Mouse (Mus musculus) adrenal gland, adult 2 months (tissue): ENCODE measurements at regions not wholly inside any gene's neighbourhood (a gene's known extent, or its start where the extent isn't known, plus 50 kb on each side); places are given as distances from the start of the nearest gene placed in this dataset.

Source experiments
- DNase-seq: peaks from one replicate; pipeline ENCODE4 v3.0.0; 2021

DNA sequence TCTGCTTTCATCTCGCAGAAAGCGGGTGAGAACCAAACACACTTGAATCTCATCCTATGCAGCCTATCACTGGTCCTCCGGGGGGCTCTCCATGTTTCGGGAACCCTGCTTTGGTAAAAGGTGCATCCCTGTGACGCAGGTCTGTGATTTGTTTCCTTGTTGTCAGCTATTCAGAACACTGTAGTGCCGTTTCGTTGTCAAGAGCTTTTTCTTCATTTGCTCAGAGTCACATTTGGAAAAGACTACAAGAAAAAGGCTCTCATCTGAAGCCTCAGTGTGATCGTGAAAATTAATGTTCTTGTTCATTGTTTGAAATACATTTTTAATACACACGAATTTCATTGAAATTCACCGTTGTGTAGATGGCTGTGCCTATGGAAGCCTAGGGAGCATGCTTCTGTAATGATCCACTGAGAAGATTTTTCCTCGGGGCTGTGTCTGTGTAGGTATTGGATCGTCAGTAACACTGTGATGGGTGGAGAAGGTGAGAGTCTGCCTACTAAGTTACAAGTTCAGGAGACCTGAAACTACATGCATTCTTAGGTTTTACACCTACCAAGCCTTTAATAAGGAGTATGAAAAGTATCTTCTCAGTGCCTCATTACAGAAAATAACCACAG is 112.0 kb upstream of the Paqr3 start:
- DNase-seq = no peak

GRCm38 (mm10) chr5:97222489-97223237 is 111.3 kb upstream of the Paqr3 start:
- DNase-seq = no peak

DNA sequence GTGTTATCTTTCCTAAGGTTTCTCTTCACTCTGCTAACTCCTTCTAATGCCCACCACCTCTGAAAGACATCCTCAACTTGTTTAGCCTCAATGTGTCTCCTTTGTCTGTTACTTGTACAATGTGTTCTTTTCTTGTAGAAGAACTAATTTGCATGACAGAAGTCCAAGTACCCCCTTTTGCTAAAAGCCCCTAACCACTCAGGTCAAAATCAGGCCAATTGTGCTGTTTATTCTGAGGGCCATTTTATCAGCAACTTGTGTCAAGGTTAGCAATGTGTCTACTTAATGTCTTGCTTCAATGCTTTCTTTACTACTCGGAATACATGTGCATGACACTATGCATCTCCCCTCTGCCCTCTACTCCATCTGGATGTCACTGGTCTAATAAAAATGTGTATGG is 107.3 kb upstream of the Paqr3 start:
- no peak for DNase-seq

DNA sequence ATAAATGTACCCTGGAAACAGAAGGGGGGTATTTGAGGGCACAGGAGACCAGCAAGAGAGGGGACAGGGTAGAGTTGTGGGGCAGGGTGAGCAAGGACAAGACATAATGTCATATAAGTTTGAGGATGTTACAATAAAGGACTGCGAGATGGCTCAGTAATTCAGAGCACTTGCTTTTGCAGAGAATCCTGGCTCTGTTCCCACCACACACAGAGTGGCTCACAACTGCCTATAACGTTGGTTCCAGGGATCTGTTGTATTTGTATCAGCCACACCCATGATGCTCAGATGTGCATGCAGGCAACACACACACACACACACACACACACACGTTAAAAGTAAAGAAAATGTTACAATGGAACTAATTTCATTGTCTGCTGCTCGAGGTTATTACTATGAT is 94.2 kb upstream of the Paqr3 start:
- no peak for DNase-seq

DNA sequence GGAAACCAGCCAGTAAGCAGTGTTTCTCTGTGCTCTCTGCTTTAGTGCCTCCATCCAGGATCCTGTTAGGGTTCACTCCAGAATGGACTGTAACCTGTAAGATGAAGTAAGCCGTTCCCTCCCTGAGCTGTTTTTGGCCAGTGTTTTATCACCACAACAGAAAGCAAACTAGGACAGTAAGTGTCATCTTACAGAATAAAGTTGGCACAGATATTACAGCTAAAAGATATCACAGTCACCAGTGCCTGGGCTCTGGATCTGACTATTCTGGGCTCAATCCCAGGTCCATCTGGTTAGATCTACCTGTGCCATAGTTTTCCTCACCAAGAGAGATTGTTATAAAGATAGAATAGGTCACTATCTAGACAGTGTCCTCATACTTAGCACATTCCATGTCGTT is 92.9 kb upstream of the Paqr3 start:
- DNase-seq = no peak

DNA sequence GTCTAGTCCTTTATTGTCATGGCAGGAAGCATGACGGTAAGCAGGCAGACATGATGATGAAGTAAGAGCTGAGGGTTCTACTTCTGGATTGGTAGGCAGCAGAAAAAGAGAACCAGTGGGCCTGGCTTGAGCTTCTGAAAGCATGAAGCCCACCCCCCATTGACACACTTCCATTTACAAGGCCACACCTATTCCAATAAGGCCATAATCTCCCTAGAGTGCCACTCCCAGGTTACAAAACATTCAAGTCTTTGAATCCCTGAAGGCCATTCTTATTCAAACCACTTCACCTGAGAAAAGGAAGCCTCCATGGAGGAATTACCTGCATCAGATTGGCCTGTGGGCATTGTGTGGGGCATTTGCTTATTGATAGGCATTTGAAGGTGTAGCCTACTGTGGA is 92.2 kb upstream of the Paqr3 start:
- no peak for DNase-seq

DNA sequence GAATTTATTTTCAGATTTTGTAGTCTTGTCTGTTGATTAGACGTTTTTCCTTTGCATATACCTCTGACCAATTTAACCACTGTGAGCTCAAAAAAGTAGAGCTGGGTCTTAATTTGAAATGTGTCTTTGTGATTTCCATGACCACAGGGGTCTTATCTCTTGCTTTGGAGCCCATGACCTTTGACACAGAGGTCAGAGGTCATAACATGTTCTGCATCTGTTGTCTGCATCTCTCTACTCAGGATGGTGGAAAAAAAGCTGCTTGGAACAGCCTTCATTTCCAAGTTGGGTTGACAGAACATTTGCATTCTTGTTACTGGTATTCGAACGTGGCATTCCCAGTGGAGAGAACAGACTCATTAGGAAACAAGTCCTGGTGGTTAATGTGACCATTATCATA is 91.2 kb upstream of the Paqr3 start:
- DNase-seq = no peak

DNA sequence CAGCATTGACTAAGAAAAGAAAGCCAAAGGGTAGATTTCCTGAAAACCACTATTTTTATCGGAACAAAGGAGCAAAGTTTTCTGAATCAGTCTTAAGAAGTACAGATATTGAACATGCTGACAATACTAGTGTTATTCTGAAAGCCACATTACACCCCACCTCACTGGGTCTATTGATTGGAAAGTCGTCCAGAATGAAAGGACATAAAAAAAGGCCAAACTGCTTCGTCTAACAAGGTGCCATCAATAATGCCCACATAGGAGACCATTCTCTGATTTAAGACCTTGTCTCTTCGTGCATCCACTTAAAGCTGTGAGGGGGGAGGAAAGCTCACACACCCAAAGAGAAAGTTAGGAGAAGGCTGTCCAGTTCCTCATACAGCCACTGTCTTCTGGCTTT is 89.3 kb upstream of the Paqr3 start:
- no peak for DNase-seq

DNA sequence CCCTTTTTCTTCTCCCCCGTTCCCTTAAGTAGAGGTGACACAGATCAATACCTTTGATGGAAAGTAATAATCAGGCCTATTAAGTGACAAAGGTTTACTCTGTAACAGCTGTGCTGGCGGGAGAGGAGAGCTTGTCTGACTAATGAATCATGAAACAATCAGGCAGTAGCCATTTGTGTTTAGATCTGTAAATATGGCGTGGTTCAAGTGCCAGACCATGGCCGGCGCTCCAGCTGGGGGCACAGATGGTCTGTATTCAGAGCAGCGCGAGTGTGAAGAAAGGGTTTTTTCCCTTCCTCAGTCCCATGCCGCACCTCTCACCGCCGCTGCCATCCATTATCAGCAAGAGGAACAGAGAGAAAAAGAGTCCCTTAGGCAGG is 83.9 kb upstream of the Paqr3 start:
- no peak for DNase-seq

DNA sequence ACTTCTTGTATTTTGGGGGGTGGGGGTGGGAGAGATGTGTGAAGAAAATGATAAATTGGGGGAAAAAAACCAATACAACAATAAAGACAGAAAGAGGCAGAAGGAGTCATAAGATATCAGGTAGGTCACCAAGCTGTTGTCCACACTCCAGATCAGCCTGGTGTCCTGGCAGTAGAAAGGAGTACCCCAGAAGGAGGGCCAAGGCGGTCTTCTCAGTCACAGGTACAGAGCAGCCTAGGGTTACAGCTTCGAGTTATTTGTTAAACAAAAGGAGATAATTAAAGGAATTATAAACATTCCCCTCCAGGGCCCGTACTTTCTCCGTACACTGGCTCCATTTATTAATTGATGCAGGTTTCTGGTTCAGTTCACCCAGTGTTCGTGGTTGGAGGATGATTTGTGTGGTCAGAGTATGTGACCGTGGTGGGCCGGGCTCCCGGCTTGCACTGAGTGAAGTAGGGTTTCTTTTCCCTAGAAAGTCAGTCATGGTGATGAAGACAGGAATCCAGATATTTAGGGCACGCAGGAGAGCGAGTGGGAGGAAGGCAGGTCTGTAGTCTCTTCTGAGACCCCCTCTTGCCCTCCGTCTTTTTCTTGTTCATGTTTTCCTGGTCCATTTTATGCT is 83.4 kb upstream of the Paqr3 start:
- no peak for DNase-seq

- DNase-seq = no peak
Measured at GRCm38 (mm10) chr5:97192656-97193055, 81.3 kb upstream of the Paqr3 start.

GRCm38 (mm10) chr5:97190695-97191094 is 79.3 kb upstream of the Paqr3 start:
- DNase-seq = no peak

DNA sequence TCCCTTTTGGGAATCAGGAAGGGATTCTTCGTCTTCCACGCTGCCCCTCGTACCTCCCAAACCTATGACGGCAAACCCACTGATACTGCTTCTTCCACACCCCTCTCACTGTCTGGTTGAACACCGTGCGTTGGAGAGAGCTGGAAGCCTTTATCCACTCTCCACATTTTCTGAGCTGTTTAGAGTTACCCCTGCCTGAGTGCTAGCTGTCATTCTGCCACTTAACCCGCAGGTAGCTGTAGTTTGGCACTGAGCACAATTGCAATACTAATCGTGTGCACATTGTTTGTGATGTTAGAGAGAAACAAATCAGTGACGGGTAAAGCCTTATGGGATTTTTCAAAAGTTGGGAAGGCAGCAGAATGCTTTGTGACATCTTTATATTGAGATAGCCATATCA is 73.1 kb upstream of the Paqr3 start:
- no peak for DNase-seq

GRCm38 (mm10) chr5:97181249-97181648 is 69.9 kb upstream of the Paqr3 start:
- no peak for DNase-seq

GRCm38 (mm10) chr5:97174446-97174845 is 63.0 kb upstream of the Paqr3 start:
- no peak for DNase-seq

DNA sequence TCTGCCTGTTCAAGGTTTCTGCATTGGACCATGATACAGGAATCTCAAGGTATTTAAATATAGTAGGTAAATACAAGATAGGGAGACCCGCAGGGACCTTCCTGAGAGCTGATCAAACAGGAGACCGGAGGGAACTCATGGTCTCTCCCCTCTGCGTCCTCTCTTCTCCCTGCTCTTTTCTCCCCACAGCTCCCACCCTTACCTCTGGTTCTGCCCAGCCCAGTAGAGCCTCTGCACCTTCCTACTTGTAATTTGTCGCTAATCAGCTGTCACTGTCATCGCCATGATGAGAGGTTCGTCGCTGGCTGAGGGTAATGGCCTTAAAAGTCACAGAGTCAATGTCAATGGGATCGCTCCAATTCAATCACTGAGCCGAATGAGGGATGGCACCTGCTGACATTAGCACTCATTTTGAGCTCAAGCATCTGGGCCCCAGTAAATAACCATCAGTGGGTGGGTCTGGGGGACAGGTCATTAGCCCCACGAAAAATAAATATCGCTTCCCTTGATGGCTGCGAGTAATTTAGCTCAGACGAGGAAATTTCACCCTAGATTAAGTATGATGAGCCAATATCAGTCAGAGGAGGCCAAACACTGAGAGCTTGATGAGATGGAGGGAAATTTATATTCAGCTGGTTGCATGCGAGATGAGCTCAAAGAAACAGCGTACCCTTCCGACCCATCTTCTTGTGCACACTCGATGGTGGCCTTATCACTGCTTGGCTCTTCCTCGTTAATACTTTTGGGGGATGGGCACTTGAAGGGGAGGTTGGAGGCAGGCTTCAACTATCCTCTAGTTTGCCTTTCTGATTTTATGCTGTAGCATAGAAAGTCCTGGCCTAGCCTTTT is 56.2 kb upstream of the Paqr3 start:
- no peak for DNase-seq

GRCm38 (mm10) chr5:97166128-97166883 is 54.9 kb upstream of the Paqr3 start:
- no peak for DNase-seq
